Mouse (Mus musculus) stomach, embryonic 16.5 days (tissue): ENCODE measurements at regions not wholly inside any gene's neighbourhood (a gene's known extent, or its start where the extent isn't known, plus 50 kb on each side); places are given as distances from the start of the nearest gene placed in this dataset.

Experiments
- ATAC-seq: fragments of 200-750 bp; cut with Nextera tagmentation; 2 replicates; pipeline ENCODE4 v1.8.0; 2017; ENCODE audit warnings: moderate number of reproducible peaks, moderate TSS enrichment; ENCODE audit not compliant: insufficient read depth, low FRiP score
- H3K27ac ChIP-seq: fragments of 300-500 bp; sonication (generic); 2 replicates; pipeline ENCODE4 v1.5.1; 2014; ENCODE audit warnings: low read length
- H3K27me3 ChIP-seq: fragments of 300-500 bp; sonication (generic); 2 replicates; pipeline ENCODE4 v1.6.1; 2014; ENCODE audit warnings: low read length, control low read depth, mixed read lengths; ENCODE audit not compliant: control insufficient read depth, insufficient read depth
- H3K36me3 ChIP-seq: fragments of 300-500 bp; sonication (generic); 2 replicates; pipeline ENCODE4 v1.6.1; 2014; ENCODE audit warnings: low read length; ENCODE audit not compliant: control insufficient read depth, insufficient read depth
- H3K4me1 ChIP-seq: fragments of 300-500 bp; sonication (generic); 2 replicates; pipeline ENCODE4 v1.6.1; 2014; ENCODE audit warnings: low read length, control low read depth, mixed read lengths; ENCODE audit not compliant: control insufficient read depth, insufficient read depth
- H3K4me2 ChIP-seq: fragments of 300-500 bp; sonication (generic); 2 replicates; pipeline ENCODE4 v1.6.1; 2014; ENCODE audit warnings: low read depth, low read length, mixed read lengths
- H3K4me3 ChIP-seq: fragments of 300-500 bp; sonication (generic); replicated peaks from 2 replicates; pipeline ENCODE4 v1.5.1; 2014; ENCODE audit warnings: mild to moderate bottlenecking, low read length
- H3K9ac ChIP-seq: fragments of 300-500 bp; sonication (generic); 2 replicates; pipeline ENCODE4 v1.6.1; 2014; ENCODE audit warnings: low read length
- H3K9me3 ChIP-seq: fragments of 300-500 bp; sonication (generic); replicated peaks from 2 replicates; pipeline ENCODE4 v1.6.1; 2016; ENCODE audit warnings: low read length, control low read depth; ENCODE audit not compliant: control insufficient read depth
- whole genome bisulfite sequencing: fragments of 180-500 bp; shearing (Covaris S2); extraction: QIAGEN DNeasy Blood & Tissue Kit; methylation state at CpG from one replicate; pipeline ENCODE4 v1.1.7; 2014; 5-methylcytosine and 5-hydroxymethylcytosine counted together

DNA sequence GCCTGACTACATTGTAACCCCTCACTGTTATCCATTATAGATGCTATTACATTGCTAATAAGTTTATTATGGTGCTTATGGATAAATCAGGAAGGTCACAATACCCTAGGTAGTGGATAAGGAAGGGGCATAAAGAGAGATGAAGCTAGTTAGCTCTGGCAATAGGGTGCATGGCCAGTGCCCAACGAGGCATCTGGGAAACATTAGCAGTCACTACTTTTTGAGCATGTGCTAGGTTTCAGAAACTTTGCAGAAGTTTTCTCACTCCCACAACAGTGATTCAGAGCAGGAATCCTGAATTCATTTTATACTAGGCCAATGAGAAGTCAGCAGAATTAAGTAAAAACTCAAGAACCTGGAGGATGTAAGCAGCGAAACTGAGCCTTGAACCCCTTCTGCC lies 294.7 kb downstream of the Plpp3 start:
- WGBS, result 89% methylated on average over 2 of the region's 2 CpGs
- Histone ChIP-seq H3K27ac (no peak overlapping the region), H3K36me3 (no peaks in the 10 kb centered on the region), H3K4me1 (no peaks in the 10 kb centered on the region), H3K4me2 (no peak overlapping the region), H3K9me3 (no peaks in the 10 kb centered on the region), H3K4me3 (no peak overlapping the region), H3K27me3 (no peaks in the 10 kb centered on the region), H3K9ac (no peak overlapping the region)
- no peak for ATAC-seq

- no peaks in the 10 kb centered on the region for H3K4me1 ChIP-seq
- no peak overlapping the region for H3K9ac ChIP-seq
- no peak overlapping the region for H3K4me3 ChIP-seq
- no peaks in the 10 kb centered on the region for H3K27me3 ChIP-seq
- ATAC-seq, result no peak
- H3K36me3 ChIP-seq, result no peaks in the 10 kb centered on the region
- no peaks in the 10 kb centered on the region for H3K9me3 ChIP-seq
- 71% methylated on average over 11 of the region's 11 CpGs for WGBS
- no peak overlapping the region for H3K4me2 ChIP-seq
- H3K27ac ChIP-seq, result no peak overlapping the region
Observed at GRCm38 (mm10) chr4:105456955-105457621, 299.9 kb downstream of the Plpp3 start.

GRCm38 (mm10) chr4:105459991-105460688 lies 303.0 kb downstream of the Plpp3 start:
- H3K27ac ChIP-seq, result no peak overlapping the region
- no peaks in the 10 kb centered on the region for H3K9me3 ChIP-seq
- 80% methylated on average over 3 of the region's 3 CpGs for WGBS
- ATAC-seq, result no peak
- H3K27me3 ChIP-seq, result no peaks in the 10 kb centered on the region
- no peak overlapping the region for H3K4me3 ChIP-seq
- no peaks in the 10 kb centered on the region for H3K36me3 ChIP-seq
- no peak overlapping the region for H3K9ac ChIP-seq
- no peaks in the 10 kb centered on the region for H3K4me1 ChIP-seq
- H3K4me2 ChIP-seq, result no peak overlapping the region

DNA sequence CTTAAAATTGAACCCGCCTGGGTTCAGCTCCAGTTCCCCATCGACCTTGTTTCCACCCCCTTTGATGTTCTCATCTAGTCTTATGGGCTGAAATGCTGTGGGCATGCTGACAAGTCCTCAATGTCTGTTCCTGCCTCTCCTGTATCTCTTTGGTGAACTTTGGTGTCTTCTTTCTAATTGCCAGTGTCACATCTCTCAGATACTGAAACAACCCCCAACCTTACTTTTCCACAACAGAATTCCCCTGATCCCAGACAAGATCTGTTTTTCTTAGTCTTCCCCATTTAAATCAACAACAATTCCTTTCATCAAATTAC lies 303.5 kb downstream of the Plpp3 start:
- ATAC-seq, result no peak
- 36% methylated on average over 2 of the region's 2 CpGs for WGBS
- H3K36me3 ChIP-seq, result no peaks in the 10 kb centered on the region
- no peaks in the 10 kb centered on the region for H3K4me1 ChIP-seq
- H3K27me3 ChIP-seq, result no peaks in the 10 kb centered on the region
- no peak overlapping the region for H3K27ac ChIP-seq
- no peaks in the 10 kb centered on the region for H3K9me3 ChIP-seq
- H3K9ac ChIP-seq, result no peak overlapping the region
- H3K4me2 ChIP-seq, result no peak overlapping the region
- H3K4me3 ChIP-seq, result no peak overlapping the region

- H3K36me3 ChIP-seq, result no peaks in the 10 kb centered on the region
- H3K9ac ChIP-seq, result no peak overlapping the region
- H3K4me2 ChIP-seq, result no peak overlapping the region
- WGBS, result 88% methylated on average over 7 of the region's 7 CpGs
- ATAC-seq, result no peak
- H3K4me3 ChIP-seq, result no peak overlapping the region
- H3K9me3 ChIP-seq, result no peaks in the 10 kb centered on the region
- no peaks in the 10 kb centered on the region for H3K4me1 ChIP-seq
- H3K27ac ChIP-seq, result no peak overlapping the region
- H3K27me3 ChIP-seq, result no peaks in the 10 kb centered on the region
Observed at GRCm38 (mm10) chr4:105467811-105468210, 310.7 kb downstream of the Plpp3 start.

GRCm38 (mm10) chr4:105469300-105469821 lies 312.2 kb downstream of the Plpp3 start:
- H3K27ac ChIP-seq, result no peak overlapping the region
- WGBS, result 56% methylated on average over 6 of the region's 6 CpGs

GRCm38 (mm10) chr4:105474765-105475560 lies 314.7 kb upstream of the Gm12728 start:
- Histone ChIP-seq H3K4me3 (no peak overlapping the region), H3K27me3 (no peaks in the 10 kb centered on the region), H3K4me2 (no peak overlapping the region), H3K36me3 (no peaks in the 10 kb centered on the region), H3K4me1 (no peaks in the 10 kb centered on the region), H3K9ac (no peak overlapping the region), H3K9me3 (no peaks in the 10 kb centered on the region), H3K27ac (no peak overlapping the region)
- WGBS, result 38% methylated on average over 11 of the region's 11 CpGs
- ATAC-seq, result 0 out of 2 replicates have a peak, but pooled peaks have one; percentile 37

More at GRCm38 (mm10) chr4:105469300-105469821, 312.2 kb downstream of the Plpp3 start:
- H3K4me3 ChIP-seq, result no peak overlapping the region
- no peak for ATAC-seq
- H3K4me2 ChIP-seq, result no peak overlapping the region
- no peaks in the 10 kb centered on the region for H3K4me1 ChIP-seq
- no peaks in the 10 kb centered on the region for H3K36me3 ChIP-seq
- H3K9ac ChIP-seq, result no peak overlapping the region
- no peaks in the 10 kb centered on the region for H3K9me3 ChIP-seq
- no peaks in the 10 kb centered on the region for H3K27me3 ChIP-seq

DNA sequence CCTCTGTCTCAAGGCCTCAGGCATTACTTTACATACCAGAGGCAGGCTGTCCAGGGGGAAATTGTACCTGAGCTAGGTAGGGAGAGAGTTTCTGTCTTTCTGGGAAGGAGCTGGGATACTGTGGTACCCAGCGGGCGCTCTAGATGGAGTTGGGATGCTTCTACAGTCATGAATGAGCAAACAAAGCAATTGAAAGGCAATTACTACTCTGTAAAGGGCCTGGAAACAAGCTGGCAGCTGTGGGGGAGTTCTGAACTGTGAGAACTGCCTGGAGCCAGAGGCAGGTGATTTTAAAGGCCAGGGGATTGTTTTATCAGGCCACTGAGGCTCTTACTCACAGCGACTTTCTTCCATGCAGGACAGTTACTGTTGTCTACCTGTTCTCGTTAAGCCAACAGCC lies 313.3 kb upstream of the Gm12728 start:
- no peaks in the 10 kb centered on the region for H3K4me1 ChIP-seq
- H3K36me3 ChIP-seq, result no peaks in the 10 kb centered on the region
- H3K4me2 ChIP-seq, result no peak overlapping the region
- no peak for ATAC-seq
- H3K27me3 ChIP-seq, result no peaks in the 10 kb centered on the region
- no peak overlapping the region for H3K27ac ChIP-seq
- no peaks in the 10 kb centered on the region for H3K9me3 ChIP-seq
- H3K9ac ChIP-seq, result no peak overlapping the region
- no peak overlapping the region for H3K4me3 ChIP-seq
- WGBS, result 79% methylated on average over 4 of the region's 4 CpGs

- no peak overlapping the region for H3K4me2 ChIP-seq
- no peaks in the 10 kb centered on the region for H3K9me3 ChIP-seq
- no peak overlapping the region for H3K4me3 ChIP-seq
- ATAC-seq, result no peak
- H3K36me3 ChIP-seq, result no peaks in the 10 kb centered on the region
- H3K27me3 ChIP-seq, result no peaks in the 10 kb centered on the region
- H3K27ac ChIP-seq, result no peak overlapping the region
- H3K4me1 ChIP-seq, result no peaks in the 10 kb centered on the region
- no peak overlapping the region for H3K9ac ChIP-seq
- 90% methylated on average over 1 of the region's 1 CpGs for WGBS
Observed at GRCm38 (mm10) chr4:105486376-105486775, 303.3 kb upstream of the Gm12728 start.
